Mouse (Mus musculus) E14TG2a.4 (cell line): ENCODE data around the gene Skint8.
A peak's percentile ranks its signal among the peaks of the same experiment; 100 is the strongest.
"Not testable (repeated sequence)": the region's sequence is repeated elsewhere in the genome, so short reads cannot be mapped to it uniquely, and the experiment has no call there.

Experiments
- H3K27me3 ChIP-seq: 2 replicates; pipeline ENCODE4 v1.6.1; 2014; ENCODE audit warnings: low read length, control low read depth; ENCODE audit not compliant: insufficient read depth
- H3K36me3 ChIP-seq: 2 replicates; pipeline ENCODE4 v1.6.1; 2014; ENCODE audit warnings: low read length, control low read depth; ENCODE audit not compliant: insufficient read depth
- H3K4me1 ChIP-seq: replicated peaks from 2 replicates; pipeline ENCODE4 v1.6.1; 2014; ENCODE audit warnings: low read depth, low read length, control low read depth
- H3K4me3 ChIP-seq: replicated peaks from 2 replicates; pipeline ENCODE4 v1.5.1; 2014; ENCODE audit warnings: mild to moderate bottlenecking, low read length
- H3K9me3 ChIP-seq: 2 replicates; pipeline ENCODE4 v1.6.1; 2014; ENCODE audit warnings: low read length, control low read depth
- CTCF ChIP-seq: conservative IDR thresholded peaks from 2 replicates; pipeline ENCODE4 v1.5.1; 2014; ENCODE audit warnings: low read length
- NANOG ChIP-seq: IDR thresholded peaks from 2 replicates; pipeline ENCODE4 v1.6.1; 2014; ENCODE audit warnings: borderline replicate concordance, low read length, mixed read lengths
- POU5F1 ChIP-seq: IDR thresholded peaks from 2 replicates; pipeline ENCODE4 v1.6.1; 2014; ENCODE audit warnings: low read length, borderline replicate concordance

The Skint8 gene

DNA sequence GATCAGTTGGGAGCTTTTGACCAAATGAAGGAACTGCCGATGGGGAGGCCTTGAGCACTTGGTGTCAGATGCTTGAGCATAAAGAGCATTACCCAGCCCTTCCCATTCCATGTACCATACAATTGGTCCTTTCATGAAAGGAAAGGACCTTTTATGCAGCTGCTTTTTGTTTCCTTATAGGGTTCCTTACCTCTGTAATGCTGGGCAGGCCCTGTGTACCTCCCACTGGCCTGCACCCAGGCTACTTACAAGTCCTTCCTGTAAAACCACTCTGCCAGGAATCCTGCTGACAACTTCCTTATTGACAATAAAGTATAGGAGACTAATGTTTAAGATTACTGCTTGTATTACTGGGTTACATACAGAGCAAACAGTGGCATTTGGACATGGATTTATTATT, 17.7 kb upstream of the Skint8 start:
- H3K27me3 ChIP-seq = no peaks in the 10 kb centered on the region
- no peak for TF ChIP-seq POU5F1
- TF ChIP-seq CTCF = no peak
- no peak for TF ChIP-seq NANOG

DNA sequence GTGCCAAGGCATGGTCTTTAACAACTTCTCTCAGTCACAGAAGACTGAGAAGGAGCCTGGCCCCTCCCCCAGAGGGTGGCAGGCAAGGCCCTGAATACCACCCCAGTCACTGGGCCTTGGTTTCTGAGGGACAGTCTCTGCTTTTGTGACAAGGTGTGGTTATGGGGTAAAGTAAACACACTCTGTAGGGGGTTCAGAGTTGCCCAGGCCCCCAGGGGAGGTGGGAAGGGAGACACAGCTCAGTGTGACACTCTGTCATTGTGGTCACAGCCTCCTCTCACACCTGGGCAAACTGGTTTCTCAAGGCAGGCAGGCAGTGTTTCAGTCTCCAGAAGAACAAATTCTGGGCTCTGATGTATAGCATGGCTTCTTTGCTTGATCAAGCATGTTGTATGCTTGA, 16.4 kb upstream of the Skint8 start, which contains the start of gene Slc5a9:
Slc5a9 (minus strand) TSS at position 144 of the 400 bp plus-strand sequence.
- H3K27me3 ChIP-seq = no peaks in the 10 kb centered on the region
- no peak for TF ChIP-seq NANOG
- no peak for TF ChIP-seq POU5F1
- no peak for TF ChIP-seq CTCF
- H3K4me1 ChIP-seq = no peaks in the 10 kb centered on the region
- no peaks in the 10 kb centered on the region for H3K36me3 ChIP-seq
- no peaks in the 10 kb centered on the region for H3K9me3 ChIP-seq
- H3K4me3 ChIP-seq = no peak within 1 kb of the TSS

More for the DNA sequence above, 17.7 kb upstream of the Skint8 start:
- H3K4me1 ChIP-seq = no peaks in the 10 kb centered on the region
- H3K9me3 ChIP-seq = no peaks in the 10 kb centered on the region
- H3K36me3 ChIP-seq = no peaks in the 10 kb centered on the region
- H3K4me3 ChIP-seq = no peak overlapping the region

- H3K27me3 ChIP-seq = no peaks in the 10 kb centered on the region
- no peak overlapping the region for H3K4me3 ChIP-seq
- no peaks in the 10 kb centered on the region for H3K9me3 ChIP-seq
- H3K36me3 ChIP-seq = no peaks in the 10 kb centered on the region
- H3K4me1 ChIP-seq = no peaks in the 10 kb centered on the region
- TF ChIP-seq NANOG = no peak
- TF ChIP-seq CTCF = peak; percentile 67
- TF ChIP-seq POU5F1 = no peak
Observed at GRCm38 (mm10) chr4:111907926-111908325, 11.3 kb upstream of the Skint8 start.

DNA sequence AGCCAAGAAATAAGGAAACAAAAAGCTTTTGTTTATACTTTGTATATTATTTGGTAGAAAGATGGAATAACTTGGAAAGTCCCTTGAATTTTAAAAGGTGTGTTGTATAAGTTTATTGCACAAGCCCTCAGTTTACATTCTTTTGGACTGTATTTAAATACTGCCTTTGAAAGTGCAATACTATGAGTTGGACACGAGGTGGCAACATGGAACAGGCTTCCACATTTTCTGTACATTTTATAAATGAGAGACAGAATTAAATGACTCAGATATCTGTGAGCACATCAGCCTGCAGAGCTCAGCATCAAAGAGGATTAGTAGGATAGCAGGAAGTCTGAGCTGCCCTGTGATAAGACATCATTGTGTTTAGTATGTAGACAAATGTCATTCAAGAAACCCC, 42.1 kb downstream of the Skint8 start:
- no peaks in the 10 kb centered on the region for H3K4me1 ChIP-seq
- no peaks in the 10 kb centered on the region for H3K27me3 ChIP-seq
- TF ChIP-seq NANOG (no peak), CTCF (peak; percentile 38)
- no peak overlapping the region for H3K4me3 ChIP-seq
- H3K9me3 ChIP-seq = no peaks in the 10 kb centered on the region
- no peaks in the 10 kb centered on the region for H3K36me3 ChIP-seq

DNA sequence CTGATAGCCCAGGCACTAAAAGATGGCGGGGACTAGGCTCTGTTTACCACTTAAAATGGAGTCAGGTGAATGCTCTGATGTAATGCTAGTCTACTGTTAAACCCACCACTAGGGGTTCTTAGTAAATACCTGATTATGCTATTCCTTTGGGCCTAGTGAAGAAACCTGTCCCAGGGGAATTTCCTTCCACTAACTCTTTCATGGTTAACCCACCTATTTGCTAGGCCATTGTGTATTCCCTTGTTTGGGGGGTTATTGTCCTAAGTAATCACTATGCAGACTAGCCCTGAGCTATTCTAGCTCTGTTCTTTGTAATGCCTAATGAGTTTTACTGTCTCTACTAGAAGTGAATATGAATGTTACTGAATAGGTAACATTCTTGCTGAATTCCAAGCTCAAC, 44.0 kb downstream of the Skint8 start:
- not testable (repeated sequence) for H3K9me3 ChIP-seq, H3K4me3 ChIP-seq, H3K27me3 ChIP-seq, H3K36me3 ChIP-seq, H3K4me1 ChIP-seq

DNA sequence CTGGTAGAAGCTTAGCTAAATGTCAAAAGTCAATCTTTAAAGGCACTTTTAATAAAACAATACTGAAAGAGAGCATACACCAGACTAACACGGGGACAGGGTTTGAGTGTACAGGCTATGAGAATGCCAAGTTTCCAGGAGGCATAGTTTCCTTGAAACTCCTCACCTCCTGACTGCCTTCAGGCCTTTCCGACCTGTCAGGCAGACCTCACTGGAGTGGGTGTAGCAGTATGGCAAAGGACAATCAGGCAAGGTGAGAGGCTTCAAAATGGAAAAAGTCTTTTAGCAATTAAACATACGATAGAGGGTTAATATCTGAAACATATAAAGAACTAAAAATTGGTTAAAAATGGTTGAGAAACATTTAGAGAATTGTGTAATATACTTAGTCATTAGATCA, 44.5 kb downstream of the Skint8 start:
- Histone ChIP-seq H3K4me3 (no peak overlapping the region), H3K9me3 (no peaks in the 10 kb centered on the region), H3K4me1 (no peaks in the 10 kb centered on the region), H3K27me3 (no peaks in the 10 kb centered on the region), H3K36me3 (no peaks in the 10 kb centered on the region)
- no peak for TF ChIP-seq NANOG
- no peak for TF ChIP-seq CTCF
- TF ChIP-seq POU5F1 = no peak

DNA sequence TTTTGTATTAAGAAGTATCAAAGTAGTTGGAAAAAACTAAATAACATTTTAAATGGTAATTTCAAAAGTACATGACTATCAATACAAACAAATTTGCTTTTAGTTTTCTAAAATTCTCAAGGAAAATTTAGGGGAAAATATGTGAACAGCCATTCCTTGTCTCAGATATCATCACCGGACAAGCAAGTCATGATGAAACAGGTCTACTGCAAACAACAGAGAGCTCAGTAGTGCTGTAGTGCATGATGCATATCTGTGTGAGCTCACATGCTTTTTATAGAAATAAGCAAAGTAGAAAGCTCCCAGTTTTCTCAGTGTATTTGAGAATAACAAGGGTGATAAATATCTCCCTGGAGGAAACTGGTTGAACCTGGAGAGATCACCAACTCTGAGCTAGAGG, 53.4 kb downstream of the Skint8 start, which contains the start of gene Skint7:
Skint7 (plus strand) TSS at position 301 of the 400 bp plus-strand sequence.
- no peak within 1 kb of the TSS for H3K4me3 ChIP-seq
- H3K36me3 ChIP-seq = no peaks in the 10 kb centered on the region
- H3K4me1 ChIP-seq = no peaks in the 10 kb centered on the region
- H3K27me3 ChIP-seq = no peaks in the 10 kb centered on the region
- TF ChIP-seq CTCF (no peak), NANOG (no peak), POU5F1 (no peak)
- H3K9me3 ChIP-seq = no peaks in the 10 kb centered on the region
